In the genomic region with DNA sequence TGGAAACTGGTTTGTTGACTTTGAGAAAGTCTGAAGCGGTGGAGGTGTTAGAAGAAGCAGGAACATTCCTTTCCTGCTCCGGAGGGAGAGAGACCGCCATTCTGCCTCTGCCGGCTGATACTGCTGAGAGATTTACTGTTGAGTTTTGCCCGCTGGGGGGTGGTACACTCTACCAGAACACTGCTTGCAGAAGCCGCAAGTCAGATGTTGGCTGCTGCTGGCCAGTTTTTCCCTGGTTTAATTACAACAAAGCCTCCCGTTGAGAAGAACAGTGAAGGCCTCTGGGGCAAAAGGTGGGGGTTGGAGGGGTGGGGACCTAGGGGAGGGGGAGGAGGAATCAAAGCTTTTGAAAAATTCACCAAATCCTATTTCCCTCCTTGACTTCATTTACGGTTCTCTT, we compare ENCODE assay signal across 7 mouse cellular contexts. TPM values are rescaled to one million over a fixed set of nuclear protein-coding genes. Genes with fewer than 3 reads are reported as not detected.
A peak's percentile ranks its signal among the peaks of the same experiment; 100 is the strongest.
DNase-seq lines count a peak whose midpoint lies in the region; ATAC-seq lines count a peak whose summit lies in the region.

No protein-coding gene starts in this region.

- H3K4me2 ChIP-seq in intestine, embryonic 16.5 days (ENCODE audit: low read depth, low read length), result peak overlapping the region; percentile 53
- H3K4me2 ChIP-seq in stomach, embryonic 15.5 days, result peak overlapping the region; percentile 41

- no peaks in the 10 kb centered on the region for H3K27me3 ChIP-seq in intestine, embryonic 16.5 days (replicated peaks; ENCODE audit: control insufficient read depth, insufficient read depth, low read length)
- H3K27me3 ChIP-seq in midbrain, embryonic 10.5 days (ENCODE audit: low read depth, poor library complexity, severe bottlenecking), result peaks cover 6% of the 10 kb centered on the region
- H3K27me3 ChIP-seq in stomach, embryonic 15.5 days (replicated peaks), result no peaks in the 10 kb centered on the region

- peak; percentile 34 for ATAC-seq in intestine, embryonic 16.5 days
- ATAC-seq in stomach, embryonic 15.5 days (ENCODE audit: insufficient read depth, low FRiP score, low read depth), result 0 out of 2 replicates have a peak, but pooled peaks have one; percentile 24

- DNase-seq in adrenal gland, postnatal 14 days, result peak; percentile 75
- DNase-seq in embryo, embryonic 10 days (ENCODE audit: low spot score), result peak; percentile 89
- peak; percentile 55 for DNase-seq in gastrocnemius, postnatal 10 days
- DNase-seq in left cerebral cortex, postnatal 10 days (ENCODE audit: extremely low spot score in 1 of 2, low spot score in 2 of 2), result peak; percentile 84 to 87
- DNase-seq in midbrain, embryonic 10.5 days (ENCODE audit: low spot score), result peak; percentile 87

- H3K9ac ChIP-seq in intestine, embryonic 16.5 days (ENCODE audit: low read depth, low read length), result peak overlapping the region; percentile 43; the same call in 1 of the 2 replicates
- H3K9ac ChIP-seq in stomach, embryonic 15.5 days, result no peak overlapping the region

- H3K4me3 ChIP-seq in intestine, embryonic 16.5 days (ENCODE audit: low read length), result peak overlapping the region; percentile 38
- H3K4me3 ChIP-seq in midbrain, embryonic 10.5 days, result peak overlapping the region; percentile 66
- H3K4me3 ChIP-seq in stomach, embryonic 15.5 days (replicated peaks), result peak overlapping the region; percentile 22; the same call in 1 of the 2 replicates

- H3K4me1 ChIP-seq in intestine, embryonic 16.5 days (ENCODE audit: control insufficient read depth, insufficient read depth, low read length), result peaks cover 7% of the 10 kb centered on the region
- H3K4me1 ChIP-seq in midbrain, embryonic 10.5 days, result peaks cover 48% of the 10 kb centered on the region
- no peaks in the 10 kb centered on the region for H3K4me1 ChIP-seq in stomach, embryonic 15.5 days

- no peaks in the 10 kb centered on the region for H3K9me3 ChIP-seq in intestine, embryonic 16.5 days (ENCODE audit: control insufficient read depth, low read length)
- no peaks in the 10 kb centered on the region for H3K9me3 ChIP-seq in midbrain, embryonic 10.5 days (replicated peaks)
- H3K9me3 ChIP-seq in stomach, embryonic 15.5 days, result no peaks in the 10 kb centered on the region

- H3K27ac ChIP-seq in intestine, embryonic 16.5 days (ENCODE audit: low read length), result no peak overlapping the region
- peak overlapping the region; percentile 92 for H3K27ac ChIP-seq in midbrain, embryonic 10.5 days (replicated peaks)
- no peak overlapping the region for H3K27ac ChIP-seq in stomach, embryonic 15.5 days

- intact Hi-C loops in left cerebral cortex, postnatal 10 days (cut with DNase I), result loop anchor here (10.0 kb wide), 1 partner anchor 134 kb away; no protein-coding TSS in a partner anchor

- WGBS in intestine, embryonic 16.5 days, result 5% methylated on average over 8 of the region's 8 CpGs
- WGBS in midbrain, embryonic 10.5 days, result under 1% methylated on average over 8 of the region's 8 CpGs
- 8% methylated on average over 8 of the region's 8 CpGs for WGBS in stomach, embryonic 15.5 days

- H3K36me3 ChIP-seq in intestine, embryonic 16.5 days (ENCODE audit: control insufficient read depth, insufficient read depth, low read length), result no peaks in the 10 kb centered on the region
- peaks cover 17% of the 10 kb centered on the region for H3K36me3 ChIP-seq in midbrain, embryonic 10.5 days
- no peaks in the 10 kb centered on the region for H3K36me3 ChIP-seq in stomach, embryonic 15.5 days

RNA-seq across cellular contexts. Expression of a gene that starts 3.0 kb away (rescaled TPM):
- 5.8 and 5.9 TPM in 2 replicates for total RNA-seq in adrenal gland, postnatal 14 days (2021)
- 1 to 10 TPM; 2.1 to 2.3 TPM for total RNA-seq in gastrocnemius, postnatal 10 days (2021)
- polyA plus RNA-seq in intestine, embryonic 16.5 days (2015; fragmentation: Nextera tagmentation; extraction: Ambion mirVana), result 30.1 and 30.4 TPM in 2 replicates
- total RNA-seq in left cerebral cortex, postnatal 10 days (2021), result 10 to 100 TPM; 31.8 to 35.2 TPM
- 71.3 and 72.2 TPM in 2 replicates for polyA plus RNA-seq in midbrain, embryonic 10.5 days (2016; fragmentation: Nextera tagmentation; extraction: Ambion mirVana)
- polyA plus RNA-seq in stomach, embryonic 15.5 days (2015; fragmentation: Nextera tagmentation; extraction: Ambion mirVana), result 18.2 and 23.7 TPM in 2 replicates
